Mouse (Mus musculus) heart, embryonic 14.5 days (tissue): ENCODE measurements around the gene Gm20479. TPM values are rescaled to one million over a fixed set of nuclear protein-coding genes. Genes with fewer than 3 reads are reported as not detected.

Source experiments
- ATAC-seq: fragments of 200-750 bp; cut with Nextera tagmentation; 2 replicates; pipeline ENCODE4 v1.8.0; 2017; ENCODE audit warnings: low read depth, moderate TSS enrichment; ENCODE audit not compliant: insufficient number of reproducible peaks, insufficient read depth, low FRiP score
- H3K27ac ChIP-seq, 2 experiments: fragments of 200-500 bp in 1 of 2; fragments of 300-500 bp in 1 of 2; sonication (generic) in 1 of 2; replicated peaks in 1 of 2; 2 replicates each; pipeline ENCODE4 v1.5.1; 2012 to 2014; ENCODE audit warnings: low read depth in 2 of 2, low read length in 2 of 2, control low read depth in 1 of 2, mild to moderate bottlenecking in 1 of 2, mixed read lengths in 1 of 2; ENCODE audit not compliant: control insufficient read depth in 1 of 2, insufficient read depth in 1 of 2
- H3K27me3 ChIP-seq: fragments of 300-500 bp; sonication (generic); 2 replicates; pipeline ENCODE4 v1.6.1; 2014; ENCODE audit warnings: mild to moderate bottlenecking, low read length, control low read depth; ENCODE audit not compliant: control insufficient read depth, insufficient read depth
- H3K36me3 ChIP-seq: fragments of 300-500 bp; sonication (generic); 2 replicates; pipeline ENCODE4 v1.6.1; 2014; ENCODE audit warnings: mild to moderate bottlenecking, control low read depth, low read length, mixed read lengths; ENCODE audit not compliant: control insufficient read depth, insufficient read depth
- H3K4me1 ChIP-seq, 2 experiments: fragments of 200-500 bp in 1 of 2; fragments of 300-500 bp in 1 of 2; sonication (generic) in 1 of 2; 2 replicates each; pipeline ENCODE4 v1.6.1; 2012 to 2014; ENCODE audit warnings: low read length in 2 of 2, control low read depth in 1 of 2, mixed read lengths in 1 of 2; ENCODE audit not compliant: control insufficient read depth in 2 of 2, insufficient read depth in 2 of 2
- H3K4me2 ChIP-seq: fragments of 300-500 bp; sonication (generic); 2 replicates; pipeline ENCODE4 v1.6.1; 2014; ENCODE audit warnings: mild to moderate bottlenecking, low read length
- H3K4me3 ChIP-seq, 2 experiments: fragments of 200-500 bp in 1 of 2; fragments of 300-500 bp in 1 of 2; sonication (generic) in 1 of 2; 2 replicates each; pipeline ENCODE4 v1.5.1; 2012 to 2014; ENCODE audit warnings: low read length in 2 of 2, mild to moderate bottlenecking in 2 of 2, control low read depth in 1 of 2, low read depth in 1 of 2, moderate library complexity in 1 of 2; ENCODE audit not compliant: control insufficient read depth in 1 of 2, insufficient read depth in 1 of 2
- H3K9ac ChIP-seq: fragments of 300-500 bp; sonication (generic); 2 replicates; pipeline ENCODE4 v1.6.1; 2014; ENCODE audit warnings: mild to moderate bottlenecking, low read length
- H3K9me3 ChIP-seq: fragments of 300-500 bp; sonication (generic); 2 replicates; pipeline ENCODE4 v1.6.1; 2016; ENCODE audit warnings: low read length, control low read depth; ENCODE audit not compliant: control insufficient read depth
- WGBS: fragments of 180-500 bp; shearing (Covaris S2); extraction: QIAGEN DNeasy Blood & Tissue Kit; methylation state at CpG from one replicate; pipeline ENCODE4 v1.1.7; 2014; 5-methylcytosine and 5-hydroxymethylcytosine counted together
- polyA plus RNA-seq: library from polyadenylated mRNA; unstranded; fragments of >200 nt; fragmentation: Nextera tagmentation; extraction: Ambion mirVana; gene quantifications from 2 replicates; pipeline ENCODE4 v1.2.1, GENCODE M21; 2014

The Gm20479 gene
- polyA plus RNA-seq = not detected in 2 replicates

- H3K4me2 ChIP-seq = peak within 1 kb of the TSS; percentile 91
- peak within 1 kb of the TSS; percentile 72 for H3K9ac ChIP-seq
- peak within 1 kb of the TSS; percentile 71 to 85 for H3K27ac ChIP-seq
- no peak for ATAC-seq
- H3K4me1 ChIP-seq = peaks cover 8 to 27% of the 10 kb centered on the region in 2 experiments
- H3K4me3 ChIP-seq = peak within 1 kb of the TSS; percentile 63 to 67
- H3K36me3 ChIP-seq = peaks cover 4% of the 10 kb centered on the region; the same call in 1 of the 2 replicates
- WGBS = under 1% methylated on average over 27 of the region's 27 CpGs
- H3K9me3 ChIP-seq = no peaks in the 10 kb centered on the region
- 0 out of 2 replicates have a peak, but pooled peaks cover under 1% of the 10 kb centered on the region for H3K27me3 ChIP-seq
These were observed at the start of gene Gm20479 for GRCm38 (mm10) chr7:27356861-27357594. Gene Gm20479 (minus strand): TSS chr7:27357419.

GRCm38 (mm10) chr7:27406481-27406880 is 49.3 kb upstream of the Gm20479 start:
- Histone ChIP-seq H3K4me2 (no peak overlapping the region), H3K36me3 (no peaks in the 10 kb centered on the region), H3K4me1 (peaks cover 5 to 7% of the 10 kb centered on the region in 2 experiments; a peak in 2 of 4 replicates), H3K9me3 (peaks cover 11% of the 10 kb centered on the region), H3K27ac (no peak overlapping the region), H3K4me3 (no peak overlapping the region), H3K27me3 (peaks cover 83% of the 10 kb centered on the region), H3K9ac (no peak overlapping the region)
- 78% methylated on average over 7 of the region's 7 CpGs for WGBS
- no peak for ATAC-seq

GRCm38 (mm10) chr7:27404203-27404942 is 47.2 kb upstream of the Gm20479 start:
- H3K27me3 ChIP-seq = peaks cover 92% of the 10 kb centered on the region
- H3K4me2 ChIP-seq = peak overlapping the region; percentile 11; the same call in 1 of the 2 replicates
- H3K4me1 ChIP-seq = peaks cover 5 to 7% of the 10 kb centered on the region in 2 experiments; a peak in 2 of 4 replicates
- H3K9ac ChIP-seq = no peak overlapping the region
- no peaks in the 10 kb centered on the region for H3K36me3 ChIP-seq
- no peak overlapping the region for H3K4me3 ChIP-seq
- WGBS = 6% methylated on average over 74 of the region's 81 CpGs
- no peak for ATAC-seq
- no peak overlapping the region for H3K27ac ChIP-seq
- H3K9me3 ChIP-seq = peaks cover 11% of the 10 kb centered on the region

- no peak overlapping the region for H3K4me3 ChIP-seq
- ATAC-seq = no peak
- peaks cover 87% of the 10 kb centered on the region for H3K27me3 ChIP-seq
- H3K9ac ChIP-seq = no peak overlapping the region
- no peak overlapping the region for H3K27ac ChIP-seq
- WGBS = 12% methylated on average over 16 of the region's 16 CpGs
- H3K4me2 ChIP-seq = no peak overlapping the region
- H3K36me3 ChIP-seq = no peaks in the 10 kb centered on the region
- peaks cover 0 to 2% of the 10 kb centered on the region in 2 experiments; a peak in 1 of 4 replicates for H3K4me1 ChIP-seq
- peaks cover 11% of the 10 kb centered on the region for H3K9me3 ChIP-seq
These were observed 45.5 kb upstream of the Gm20479 start for GRCm38 (mm10) chr7:27402675-27403074.

GRCm38 (mm10) chr7:27400545-27400944 is 43.3 kb upstream of the Gm20479 start:
- Histone ChIP-seq H3K9ac (no peak overlapping the region), H3K4me1 (peaks cover 4 to 6% of the 10 kb centered on the region in 2 experiments; a peak in 2 of 4 replicates), H3K4me3 (no peak overlapping the region), H3K27ac (no peak overlapping the region), H3K27me3 (peaks cover 87% of the 10 kb centered on the region), H3K9me3 (peaks cover 7% of the 10 kb centered on the region), H3K4me2 (no peak overlapping the region), H3K36me3 (no peaks in the 10 kb centered on the region)
- no peak for ATAC-seq
- 67% methylated on average over 7 of the region's 7 CpGs for whole genome bisulfite sequencing

GRCm38 (mm10) chr7:27397048-27397949 is 40.1 kb upstream of the Gm20479 start:
- Histone ChIP-seq H3K4me3 (no peak overlapping the region), H3K9ac (no peak overlapping the region), H3K36me3 (no peaks in the 10 kb centered on the region), H3K27me3 (peaks cover 84% of the 10 kb centered on the region), H3K9me3 (no peaks in the 10 kb centered on the region), H3K4me1 (peaks cover 2 to 6% of the 10 kb centered on the region in 2 experiments; a peak in 2 of 4 replicates), H3K27ac (no peak overlapping the region), H3K4me2 (0 out of 2 replicates have a peak overlapping the region, but pooled peaks have one; percentile 16)
- ATAC-seq = no peak
- 16% methylated on average over 26 of the region's 26 CpGs for WGBS
